Mouse (Mus musculus): ENCODE measurements at regions not wholly inside any gene's neighbourhood (a gene's known extent, or its start where the extent isn't known, plus 50 kb on each side); places are given as distances from the start of the nearest gene placed in this dataset.

DNA sequence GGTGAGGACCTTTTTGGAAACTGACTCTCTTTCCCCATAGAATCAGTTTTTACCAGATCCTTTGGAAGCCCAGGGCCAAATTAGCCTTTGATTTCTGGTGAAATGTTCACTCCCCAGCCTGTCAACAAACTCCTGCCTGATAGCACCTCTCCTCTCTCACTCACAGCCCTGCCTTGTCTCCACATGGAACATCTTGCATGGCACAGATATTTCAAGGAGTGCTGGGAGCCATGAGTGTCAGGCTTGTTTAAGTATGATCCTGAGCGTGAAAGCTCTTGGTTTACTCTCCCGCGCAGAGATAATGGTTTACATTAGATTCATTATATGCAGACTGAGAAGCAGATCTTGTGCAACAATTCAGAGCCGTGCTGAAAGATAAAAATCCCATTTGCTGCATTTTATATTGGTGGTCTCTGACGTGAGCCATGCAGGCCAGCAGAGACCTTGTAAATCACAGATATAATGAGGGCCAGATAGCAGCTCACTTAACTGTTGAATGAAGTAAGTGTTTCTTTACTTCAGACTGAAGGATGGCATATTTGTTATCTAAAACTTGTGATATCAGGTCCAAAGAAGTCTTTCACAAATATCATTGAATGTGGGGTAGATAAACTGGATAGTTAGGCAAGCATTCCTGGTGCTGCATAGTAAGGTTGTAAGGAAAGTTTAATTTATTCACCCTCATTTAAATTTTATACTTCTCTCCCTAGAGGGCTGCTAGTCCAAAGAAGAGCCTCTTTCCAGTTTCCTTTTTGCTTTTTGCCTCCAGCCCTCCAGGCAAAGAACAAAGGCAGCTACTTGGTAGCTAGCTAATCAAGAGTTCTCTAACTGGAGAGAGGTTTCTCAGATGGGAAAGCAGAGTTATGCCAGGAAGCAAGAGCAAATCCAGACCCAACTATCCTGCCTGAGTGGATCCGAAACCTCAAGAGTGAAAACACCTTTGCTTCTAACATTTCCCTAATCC lies 81.8 kb downstream of the Tbx18 start:
- in situ Hi-C loops (cut with MboI, MseI) = no loop called here

DNA sequence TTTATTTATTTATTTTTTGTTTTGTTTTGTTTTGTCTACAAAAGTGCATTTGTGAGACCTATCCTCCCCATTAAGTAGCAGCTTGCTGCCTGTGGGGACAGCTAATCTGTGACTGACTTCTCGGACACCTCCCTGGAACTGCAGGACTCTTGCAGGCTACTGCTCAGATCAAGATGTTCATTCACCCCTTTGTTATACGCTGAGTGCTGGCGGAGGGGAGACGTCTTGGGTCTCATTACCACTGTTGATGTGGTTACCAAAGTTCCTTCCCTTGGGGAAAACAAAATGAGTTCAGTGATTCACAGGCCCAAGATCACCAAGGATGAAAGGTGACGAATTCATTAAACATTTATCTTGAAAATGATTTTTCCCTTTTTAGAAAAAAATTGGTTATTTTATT lies 82.7 kb downstream of the Tbx18 start:
- in situ Hi-C loops (cut with MboI, MseI) = no loop called here

DNA sequence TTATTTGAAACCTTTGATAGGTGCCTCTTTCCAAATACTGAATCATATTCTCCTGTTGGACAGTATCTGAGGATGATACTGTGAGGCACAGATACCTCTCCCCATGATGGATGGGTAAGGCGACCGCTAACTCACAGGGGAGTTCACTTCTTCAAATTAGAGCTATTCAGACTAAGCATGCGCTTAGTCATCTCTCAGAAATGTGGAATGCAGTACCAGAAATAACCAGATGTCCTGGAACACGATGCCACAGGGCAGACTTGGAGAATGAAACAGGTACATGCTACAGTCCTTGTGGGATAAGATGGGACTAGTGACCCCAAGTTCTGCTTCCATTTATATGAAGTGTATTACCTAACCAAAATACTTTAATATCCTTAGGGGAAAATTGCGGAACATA lies 86.0 kb downstream of the Tbx18 start:
- in situ Hi-C loops (cut with MboI, MseI) = no loop called here

DNA sequence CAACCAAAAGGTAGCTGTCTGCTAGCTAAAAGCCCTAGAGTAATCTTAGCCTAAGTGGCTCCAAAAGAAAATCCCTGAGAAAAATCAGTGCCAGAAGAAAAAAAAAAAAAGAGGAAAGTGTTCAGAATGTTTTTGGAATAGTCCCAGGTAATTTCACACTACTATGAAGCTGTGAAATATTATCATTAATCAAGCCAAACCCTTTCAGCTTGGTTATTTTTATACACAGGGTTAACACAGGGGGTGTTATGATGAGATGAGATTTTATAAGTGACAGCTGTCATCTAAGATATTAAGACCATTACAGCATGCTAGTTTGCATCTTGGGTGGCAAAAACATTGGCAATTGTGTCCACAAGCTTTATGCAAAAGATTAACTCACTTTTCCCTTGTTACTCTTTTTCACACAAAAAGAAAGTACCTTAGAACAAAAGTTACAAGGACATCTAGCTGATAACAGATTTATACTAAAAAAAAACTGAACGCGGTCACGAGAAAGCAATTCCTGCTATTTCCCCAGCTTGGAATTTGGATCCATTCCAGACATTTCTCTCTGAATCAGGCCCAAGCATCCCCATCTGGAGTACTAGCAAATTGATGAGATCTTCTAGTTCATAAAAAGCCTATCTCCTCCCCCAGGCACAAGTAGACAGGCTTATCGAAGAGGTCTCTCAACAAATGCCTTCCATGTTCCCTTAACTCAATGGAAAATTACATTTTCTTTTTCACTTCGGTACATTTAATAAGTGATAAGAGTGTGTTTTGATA lies 97.0 kb downstream of the Tbx18 start:
- in situ Hi-C loops (cut with MboI, MseI) = no loop called here

DNA sequence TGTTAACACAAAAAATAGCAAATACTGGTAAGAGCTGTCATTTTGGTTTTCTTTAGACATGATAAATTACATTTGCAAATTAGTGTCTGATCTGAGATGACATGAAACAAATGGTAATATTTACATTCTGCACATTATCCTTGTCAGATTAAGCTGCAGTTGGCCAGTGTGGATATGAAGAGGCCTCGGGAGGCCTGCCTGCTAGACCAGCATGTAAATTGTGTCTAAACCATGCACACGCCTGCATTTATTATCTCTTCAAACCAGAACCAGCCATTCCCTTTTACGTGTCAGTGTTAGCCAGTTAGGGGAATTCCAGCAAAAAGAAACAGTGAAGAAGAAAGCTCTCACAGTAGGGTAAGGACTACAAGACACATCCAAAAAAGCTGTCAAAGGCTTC lies 104.6 kb downstream of the Tbx18 start:
- in situ Hi-C loops (cut with MboI, MseI) = no loop called here

DNA sequence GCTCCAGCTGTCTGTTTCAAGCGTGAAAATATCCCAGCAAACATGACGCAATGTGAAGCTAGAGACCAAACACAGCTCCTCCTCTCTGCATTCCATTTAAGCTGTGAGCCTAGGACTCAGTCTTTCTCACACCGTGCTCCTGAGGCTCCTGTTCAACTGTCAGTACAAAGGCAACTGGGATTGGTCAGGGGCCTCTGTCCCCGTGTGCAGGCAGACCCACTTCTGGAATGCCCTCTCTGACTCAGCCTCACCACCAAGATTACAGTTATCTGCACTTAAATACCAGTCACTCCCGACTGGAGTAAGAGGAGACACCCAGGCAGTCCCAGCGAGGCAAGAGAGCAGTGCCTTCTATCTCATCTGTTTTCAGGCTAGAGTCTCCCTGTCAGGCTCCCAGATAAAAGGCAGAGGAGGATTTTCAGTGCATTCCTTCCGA lies 112.8 kb downstream of the Tbx18 start:
- in situ Hi-C loops (cut with MboI, MseI) = no loop called here

DNA sequence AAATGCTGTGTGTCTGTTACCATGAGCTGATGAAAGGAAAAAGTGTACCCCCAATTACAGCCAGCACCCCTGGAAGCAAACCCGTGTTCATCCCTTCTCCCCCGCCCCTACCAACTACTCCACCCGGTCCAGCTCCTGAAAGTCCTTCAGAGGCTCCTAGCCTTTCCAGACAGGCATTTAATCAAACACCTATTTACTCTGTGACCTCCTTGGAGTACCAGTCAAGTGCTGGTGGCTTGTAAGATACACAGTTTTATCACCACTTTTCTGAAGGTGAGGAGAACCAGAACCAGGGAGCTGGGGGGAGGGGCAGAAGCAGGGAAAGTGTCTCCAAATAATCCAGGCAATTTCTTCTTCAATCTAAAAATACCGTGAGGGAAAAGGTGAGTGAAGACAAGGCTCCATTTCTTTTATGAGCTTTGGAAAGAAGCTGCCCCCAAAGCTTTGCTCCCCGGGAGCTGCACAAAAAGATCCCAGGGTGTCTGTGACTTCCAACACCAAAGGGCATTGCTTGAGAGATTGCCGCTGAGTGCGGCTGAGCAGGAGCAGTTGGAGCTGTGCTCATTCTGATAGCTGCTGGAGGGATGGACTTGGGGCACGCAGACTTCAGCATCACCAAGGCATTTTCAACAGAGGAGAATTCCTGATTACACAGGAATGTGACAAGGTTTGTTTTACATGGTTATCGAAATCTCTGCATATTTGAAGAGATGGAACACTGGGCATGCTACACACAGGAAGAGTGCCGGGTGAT lies 123.0 kb downstream of the Tbx18 start:
- in situ Hi-C loops (cut with MboI, MseI) = no loop called here

DNA sequence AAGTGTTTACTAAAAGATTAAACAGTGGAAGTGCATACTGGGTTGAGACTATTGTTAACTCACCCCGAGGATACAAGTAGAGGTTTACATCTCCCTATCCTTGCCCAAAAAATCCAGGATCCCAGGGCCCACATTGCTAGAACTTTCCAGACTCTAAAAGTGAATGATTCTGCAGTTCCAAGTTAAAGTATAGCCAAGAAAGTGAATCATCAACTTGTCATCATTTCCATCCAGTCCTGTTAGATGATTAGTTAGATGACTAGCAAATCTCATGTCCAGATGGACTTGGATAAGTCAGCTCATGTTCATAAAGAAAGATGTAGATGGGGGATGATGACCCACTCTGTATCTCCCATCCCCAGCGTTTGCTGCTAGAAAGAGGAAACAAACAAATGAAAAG lies 155.5 kb downstream of the Tbx18 start:
- in situ Hi-C loops (cut with MboI, MseI) = loop anchor here (10.0 kb wide), 1 partner anchor 1651 kb away; no protein-coding TSS in a partner anchor

DNA sequence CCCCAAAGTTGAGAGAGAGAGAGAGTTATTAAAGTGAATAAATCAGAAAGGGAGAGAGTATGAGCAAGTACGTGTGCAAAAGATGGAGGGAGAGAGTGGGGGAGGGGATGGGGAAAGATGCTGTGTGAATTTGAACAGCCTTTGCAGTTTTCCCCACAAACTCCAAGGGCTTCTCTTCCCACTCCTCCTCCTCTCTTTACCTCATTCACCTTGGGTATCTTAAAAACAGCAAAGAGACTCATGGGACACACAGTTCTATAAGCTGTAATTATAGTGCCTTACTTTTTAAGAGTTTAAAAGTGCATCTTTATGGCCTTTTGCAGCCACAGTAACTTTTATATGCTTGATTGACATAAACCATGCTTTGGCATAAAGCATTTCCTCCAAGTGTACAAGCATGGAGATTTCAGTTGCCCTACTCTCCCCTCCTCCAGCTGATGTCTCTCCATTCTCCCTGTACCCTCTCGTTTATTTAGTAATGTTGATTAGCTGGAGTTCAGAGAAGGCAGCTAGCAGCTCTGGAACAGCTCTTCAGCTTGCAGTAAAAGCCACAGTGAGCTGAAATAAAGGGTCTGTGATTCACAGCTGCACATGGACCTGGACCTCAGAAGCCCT lies 156.7 kb downstream of the Tbx18 start:
- in situ Hi-C loops (cut with MboI, MseI) = loop anchor here (10.0 kb wide), 1 partner anchor 1650 kb away; no protein-coding TSS in a partner anchor

DNA sequence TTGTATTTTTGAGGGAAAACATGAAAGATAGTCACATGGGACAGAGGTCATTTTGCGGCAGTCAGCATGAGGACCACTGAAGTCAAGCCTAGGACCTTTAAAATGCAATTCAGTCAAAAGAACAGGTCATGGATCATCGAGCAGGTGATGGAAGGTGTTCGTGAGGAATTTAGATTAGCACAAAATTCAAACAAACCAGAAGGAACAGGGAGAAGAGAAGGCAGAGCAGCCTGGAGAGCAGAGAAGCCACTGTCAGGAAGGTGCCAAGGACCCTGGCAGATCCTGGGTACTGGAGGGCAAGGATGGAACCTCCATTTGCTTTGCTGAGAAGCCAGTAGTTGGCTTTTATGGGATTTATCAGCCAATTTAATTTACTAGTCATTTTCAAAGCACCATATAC lies 167.8 kb downstream of the Tbx18 start:
- in situ Hi-C loops (cut with MboI, MseI) = no loop called here

DNA sequence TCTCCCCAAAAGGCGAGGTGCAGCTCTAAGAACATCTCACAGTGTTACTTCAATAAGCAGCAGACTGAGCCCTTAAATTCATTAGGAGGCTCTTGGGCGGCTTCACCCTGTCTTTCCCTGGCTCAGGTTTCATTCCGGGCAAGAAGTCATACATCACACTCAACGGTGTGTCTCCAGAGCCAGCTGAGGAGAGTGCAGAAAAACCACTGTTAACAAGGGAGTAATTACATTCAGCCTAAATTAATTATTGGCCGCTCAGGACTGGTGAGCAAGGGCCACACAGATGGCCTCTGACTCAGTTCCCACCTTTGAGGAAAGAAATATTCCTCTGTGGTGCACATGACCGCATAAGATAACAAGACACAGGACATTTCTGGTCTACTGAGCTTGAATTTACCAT lies 168.3 kb downstream of the Tbx18 start:
- in situ Hi-C loops (cut with MboI, MseI) = no loop called here

DNA sequence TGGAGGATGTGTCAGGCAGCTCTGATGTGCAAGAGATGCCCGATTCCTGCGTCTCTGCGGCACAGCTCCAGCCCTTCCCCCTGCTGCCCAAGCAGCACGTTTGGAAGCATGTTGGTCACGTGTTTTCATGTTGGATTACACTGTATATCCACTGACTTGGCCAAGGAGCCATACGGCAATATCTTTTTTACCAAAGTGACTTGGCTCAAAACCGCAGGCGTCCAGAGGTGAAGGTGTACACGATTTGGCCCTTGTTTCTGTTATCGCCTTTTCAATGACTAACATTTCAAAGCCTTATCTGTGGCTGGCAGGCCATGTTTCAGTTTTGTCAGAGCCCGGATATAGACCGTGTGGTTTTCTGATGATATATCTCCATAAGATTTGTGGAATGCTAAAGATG lies 173.2 kb downstream of the Tbx18 start:
- in situ Hi-C loops (cut with MboI, MseI) = no loop called here

DNA sequence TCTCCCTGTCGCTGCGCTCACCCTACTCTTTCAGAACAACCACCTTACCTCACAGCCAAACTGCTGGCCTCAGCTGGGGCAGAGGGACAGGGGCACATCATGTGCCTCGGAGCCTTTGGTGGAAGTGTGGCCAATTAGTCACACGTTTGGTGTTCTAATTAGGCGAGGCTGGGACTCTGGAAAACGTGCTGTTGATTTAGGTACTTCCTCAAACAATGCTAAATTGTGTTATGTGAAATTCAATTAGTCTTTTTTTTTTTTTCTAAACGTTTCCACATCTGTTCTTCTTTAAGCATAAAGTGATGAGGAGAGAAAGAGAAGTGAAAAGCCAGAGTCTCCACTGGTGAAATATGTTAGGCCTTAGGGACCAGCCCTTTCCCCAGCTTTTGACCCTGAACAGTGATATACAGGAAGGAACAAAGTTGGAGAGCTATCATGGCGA lies 174.1 kb downstream of the Tbx18 start:
- in situ Hi-C loops (cut with MboI, MseI) = no loop called here

DNA sequence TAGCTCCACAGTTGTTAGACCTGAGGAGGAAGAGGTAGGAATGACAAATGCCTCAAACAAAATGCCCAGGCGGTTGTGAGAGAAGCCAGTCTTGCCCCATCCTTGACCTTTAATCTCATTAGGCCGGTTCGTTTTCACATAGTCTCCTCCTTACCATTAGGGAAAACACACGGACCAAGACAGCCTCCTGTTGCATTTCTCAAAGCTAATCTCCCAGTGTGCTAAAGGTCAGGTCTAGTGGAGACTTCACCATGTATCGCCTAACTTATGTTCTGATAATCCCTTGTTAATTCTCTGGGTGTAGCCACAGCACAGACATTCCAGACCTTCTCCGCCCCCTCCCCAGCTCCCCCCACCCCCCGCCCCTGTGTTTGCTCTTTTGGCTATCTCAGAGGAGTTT lies 174.5 kb downstream of the Tbx18 start:
- in situ Hi-C loops (cut with MboI, MseI) = no loop called here

DNA sequence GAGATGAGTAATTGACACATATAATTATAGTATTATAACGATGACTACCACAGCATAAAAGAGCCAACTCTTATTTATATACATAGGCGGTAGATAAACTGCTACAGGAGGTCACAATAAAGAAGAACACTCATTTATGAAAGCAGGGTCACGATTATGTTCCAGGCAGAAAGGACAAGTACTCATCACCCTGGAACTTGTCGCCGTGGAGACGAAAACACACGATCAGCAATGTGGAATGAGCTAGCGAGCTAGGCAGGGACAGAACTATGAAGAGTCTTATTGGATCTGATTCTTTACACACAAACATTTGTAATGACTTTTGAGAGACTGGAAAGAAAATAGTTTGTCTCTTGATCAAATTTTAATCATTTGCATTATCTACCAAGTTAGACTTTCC lies 197.9 kb downstream of the Tbx18 start:
- in situ Hi-C loops (cut with MboI, MseI) = no loop called here

DNA sequence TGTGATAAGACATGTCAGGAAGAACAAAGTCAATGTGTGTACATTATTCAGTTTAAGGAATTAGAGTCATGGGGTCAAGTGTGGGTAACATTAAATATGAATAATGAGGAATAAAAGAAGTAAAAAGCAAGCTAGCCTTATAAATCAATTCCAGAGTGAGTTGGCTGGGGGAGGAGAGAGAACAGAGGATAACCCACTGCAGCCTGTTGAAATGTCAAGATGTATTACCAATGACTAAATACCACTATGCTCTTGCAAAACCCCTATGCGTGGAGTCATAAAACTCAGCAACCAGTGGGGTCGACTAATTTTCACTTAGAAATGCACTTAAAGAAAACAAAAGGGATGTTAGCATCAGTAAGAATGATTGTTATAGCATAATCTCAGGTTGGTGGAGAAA lies 201.2 kb downstream of the Tbx18 start:
- in situ Hi-C loops (cut with MboI, MseI) = no loop called here

DNA sequence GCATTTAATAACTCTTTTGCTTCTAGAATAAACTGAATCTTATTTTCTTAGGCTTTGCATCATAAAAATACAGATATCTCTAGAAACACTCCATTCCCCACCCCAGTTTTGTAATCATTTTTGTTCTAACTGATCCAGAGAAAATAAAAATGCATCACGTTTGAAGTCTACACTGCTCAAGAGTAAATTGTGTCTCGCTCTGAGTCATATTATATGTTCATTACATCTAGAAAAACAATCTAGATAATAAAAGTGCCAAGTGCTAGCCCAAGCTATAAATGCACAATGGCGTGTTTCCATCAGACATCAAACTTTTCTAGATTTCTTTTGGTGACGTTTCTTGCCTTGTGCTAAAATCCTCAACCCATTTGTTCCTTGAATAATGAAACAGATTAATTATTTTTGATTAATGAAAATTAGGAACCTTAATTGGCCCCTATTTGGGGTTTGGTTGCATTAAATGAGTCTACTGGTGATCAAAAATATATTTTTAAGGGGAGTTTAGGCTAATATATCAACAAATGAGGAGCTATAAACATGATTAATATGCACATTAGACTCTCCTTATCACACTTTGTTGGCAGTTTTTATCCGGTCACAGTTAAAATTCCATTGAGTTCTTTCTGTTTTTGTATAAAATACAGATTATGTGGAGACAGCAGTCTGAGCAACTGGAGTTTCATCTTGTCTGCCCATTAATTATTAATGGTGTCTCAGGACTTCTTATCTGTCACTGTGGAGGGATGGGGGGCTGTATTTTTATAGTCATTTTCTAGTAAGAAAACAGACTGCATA lies 206.0 kb downstream of the Tbx18 start:
- in situ Hi-C loops (cut with MboI, MseI) = no loop called here

DNA sequence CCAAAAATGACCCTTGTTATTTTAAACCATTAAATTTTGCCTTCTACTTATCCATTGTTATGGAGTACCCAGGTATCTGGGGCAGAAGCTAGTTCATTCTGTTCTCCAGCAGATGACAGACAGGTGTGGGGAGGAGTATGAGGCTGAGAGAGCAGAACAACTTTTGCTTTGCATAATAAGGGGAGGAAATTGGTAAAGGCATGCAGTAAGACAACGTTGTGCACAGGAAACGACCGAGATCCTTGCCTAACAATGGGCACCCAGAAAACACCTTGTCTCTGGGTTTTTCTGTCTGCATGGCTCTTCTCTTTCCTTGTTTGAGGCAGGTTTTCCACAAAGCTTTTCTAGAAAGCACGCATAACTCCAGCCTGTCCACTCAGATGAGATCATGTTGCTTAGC lies 220.4 kb downstream of the Tbx18 start:
- in situ Hi-C loops (cut with MboI, MseI) = no loop called here

DNA sequence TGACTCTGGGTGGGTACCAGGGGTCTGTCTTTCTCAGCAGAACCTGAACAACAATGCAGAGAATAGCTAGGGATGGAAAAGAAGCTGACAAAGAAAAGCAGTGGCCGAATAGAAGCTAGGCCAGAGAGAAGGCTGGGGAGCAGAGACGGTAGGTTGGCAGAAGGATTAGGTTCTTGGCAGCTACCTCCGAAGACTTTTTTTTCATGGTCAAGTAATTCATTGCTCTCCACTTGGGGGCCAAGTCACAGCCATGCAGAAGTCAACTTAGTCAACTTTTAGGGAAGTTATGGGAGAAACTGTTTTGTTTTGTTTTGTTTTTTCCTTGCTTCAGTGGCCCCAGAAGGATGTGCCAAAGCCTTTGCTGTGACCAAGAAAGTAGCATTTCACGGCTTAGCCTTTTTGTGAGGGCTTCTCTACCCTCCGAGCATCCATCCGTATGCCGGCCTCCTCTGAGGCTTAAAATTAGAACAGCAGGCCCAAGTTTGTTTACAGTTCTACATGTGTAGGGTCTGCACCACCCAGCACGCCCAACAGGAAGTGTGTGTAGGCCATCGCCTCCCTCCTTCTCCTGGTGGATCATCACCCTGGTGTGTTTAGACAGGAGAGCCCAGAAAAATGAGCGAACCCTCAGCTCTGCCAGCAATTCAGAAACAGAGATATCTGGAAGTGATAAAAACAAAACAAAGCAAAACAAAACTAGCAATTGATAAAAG lies 226.2 kb downstream of the Tbx18 start:
- in situ Hi-C loops (cut with MboI, MseI) = no loop called here

DNA sequence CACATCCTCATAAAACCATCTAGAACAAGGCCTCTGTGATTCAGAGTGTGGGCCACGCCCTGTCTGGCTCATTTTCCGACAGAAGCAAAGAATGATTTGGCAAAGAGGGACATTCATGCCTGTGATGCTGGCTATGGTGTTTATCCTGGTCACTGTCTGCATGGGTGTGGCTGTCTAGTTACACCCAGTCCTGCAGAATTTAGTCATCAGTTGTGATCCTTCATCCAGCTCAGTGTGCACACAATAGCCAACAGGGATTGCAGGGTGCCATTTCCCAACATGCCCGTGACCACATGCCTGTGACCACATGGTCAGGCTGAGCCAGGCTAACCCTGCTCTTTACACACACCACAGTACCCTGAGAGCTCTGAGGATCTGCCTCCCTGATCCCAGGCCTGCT lies 208.8 kb upstream of the Cep162 start:
- in situ Hi-C loops (cut with MboI, MseI) = no loop called here
